Mouse (Mus musculus): ENCODE data around the gene Slc4a1. TPM values are rescaled to one million over a fixed set of nuclear protein-coding genes. Genes with fewer than 3 reads are reported as not detected.

Slc4a1 gene
- polyA plus RNA-seq, 1 experiment: 0.48 TPM

- no peak overlapping the region for H3K27ac ChIP-seq (ENCODE audit: insufficient read depth, low read length)
- TF ChIP-seq EP300 (IDR thresholded peaks at IDR 0.05; ENCODE audit: insufficient read depth, low read depth, low read length) (no peak), CTCF (IDR thresholded peaks at IDR 0.05; ENCODE audit: low read depth, low read length) (no peak), POLR2A (IDR thresholded peaks at IDR 0.05; ENCODE audit: insufficient read depth, low read length) (no peak)
- H3K36me3 ChIP-seq (ENCODE audit: control insufficient read depth, insufficient read depth, low read length, poor library complexity, severe bottlenecking): no peaks in the 10 kb centered on the region
- no peak overlapping the region for H3K9ac ChIP-seq (ENCODE audit: low read depth, poor library complexity, severe bottlenecking)
- no peaks in the 10 kb centered on the region for H3K9me3 ChIP-seq (replicated peaks; ENCODE audit: control insufficient read depth, insufficient read depth, low read length, poor library complexity, severe bottlenecking)
- H3K4me1 ChIP-seq (ENCODE audit: control insufficient read depth, insufficient read depth, low read length): peaks cover 2% of the 10 kb centered on the region
- no peak overlapping the region for H3K4me3 ChIP-seq (ENCODE audit: low read depth, low read length)
- no peaks in the 10 kb centered on the region for H3K27me3 ChIP-seq (ENCODE audit: control insufficient read depth, insufficient read depth, low read length, poor library complexity, severe bottlenecking)
These were observed 20.1 kb upstream of the Slc4a1 start for GRCm38 (mm10) chr11:102386121-102386520.

GRCm38 (mm10) chr11:102385075-102385474 lies 19.1 kb upstream of the Slc4a1 start:
- H3K9ac ChIP-seq (ENCODE audit: low read depth, poor library complexity, severe bottlenecking): no peak overlapping the region
- H3K27me3 ChIP-seq (ENCODE audit: control insufficient read depth, insufficient read depth, low read length, poor library complexity, severe bottlenecking): no peaks in the 10 kb centered on the region
- H3K4me3 ChIP-seq (ENCODE audit: low read depth, low read length): no peak overlapping the region
- H3K9me3 ChIP-seq (replicated peaks; ENCODE audit: control insufficient read depth, insufficient read depth, low read length, poor library complexity, severe bottlenecking): no peaks in the 10 kb centered on the region
- peaks cover 2% of the 10 kb centered on the region for H3K4me1 ChIP-seq (ENCODE audit: control insufficient read depth, insufficient read depth, low read length)
- TF ChIP-seq EP300 (IDR thresholded peaks at IDR 0.05; ENCODE audit: insufficient read depth, low read depth, low read length) (no peak), POLR2A (IDR thresholded peaks at IDR 0.05; ENCODE audit: insufficient read depth, low read length) (no peak), CTCF (IDR thresholded peaks at IDR 0.05; ENCODE audit: low read depth, low read length) (no peak)
- H3K36me3 ChIP-seq (ENCODE audit: control insufficient read depth, insufficient read depth, low read length, poor library complexity, severe bottlenecking): no peaks in the 10 kb centered on the region
- H3K27ac ChIP-seq (ENCODE audit: insufficient read depth, low read length): no peak overlapping the region; the same call in 1 of the 2 replicates

- Histone ChIP-seq H3K27ac (ENCODE audit: insufficient read depth, low read length) (no peak overlapping the region), H3K36me3 (ENCODE audit: control insufficient read depth, insufficient read depth, low read length, poor library complexity, severe bottlenecking) (no peaks in the 10 kb centered on the region), H3K4me3 (ENCODE audit: low read depth, low read length) (no peak overlapping the region), H3K9me3 (replicated peaks; ENCODE audit: control insufficient read depth, insufficient read depth, low read length, poor library complexity, severe bottlenecking) (no peaks in the 10 kb centered on the region), H3K27me3 (ENCODE audit: control insufficient read depth, insufficient read depth, low read length, poor library complexity, severe bottlenecking) (no peaks in the 10 kb centered on the region), H3K4me1 (ENCODE audit: control insufficient read depth, insufficient read depth, low read length) (peaks cover 2% of the 10 kb centered on the region), H3K9ac (ENCODE audit: low read depth, poor library complexity, severe bottlenecking) (no peak overlapping the region)
- no peak for TF ChIP-seq CTCF (IDR thresholded peaks at IDR 0.05; ENCODE audit: low read depth, low read length)
- TF ChIP-seq POLR2A (IDR thresholded peaks at IDR 0.05; ENCODE audit: insufficient read depth, low read length): no peak
- no peak for TF ChIP-seq EP300 (IDR thresholded peaks at IDR 0.05; ENCODE audit: insufficient read depth, low read depth, low read length)
These were observed 18.4 kb upstream of the Slc4a1 start for GRCm38 (mm10) chr11:102384418-102384817.

GRCm38 (mm10) chr11:102383365-102384136 lies 17.5 kb upstream of the Slc4a1 start:
- H3K27me3 ChIP-seq (ENCODE audit: control insufficient read depth, insufficient read depth, low read length, poor library complexity, severe bottlenecking): no peaks in the 10 kb centered on the region
- no peak for TF ChIP-seq CTCF (IDR thresholded peaks at IDR 0.05; ENCODE audit: low read depth, low read length)
- no peak for TF ChIP-seq POLR2A (IDR thresholded peaks at IDR 0.05; ENCODE audit: insufficient read depth, low read length)
- no peak for TF ChIP-seq EP300 (IDR thresholded peaks at IDR 0.05; ENCODE audit: insufficient read depth, low read depth, low read length)
- H3K4me1 ChIP-seq (ENCODE audit: control insufficient read depth, insufficient read depth, low read length): peaks cover 2% of the 10 kb centered on the region
- 0 out of 2 replicates have a peak, but pooled peaks cover 4% of the 10 kb centered on the region for H3K9me3 ChIP-seq (replicated peaks; ENCODE audit: control insufficient read depth, insufficient read depth, low read length, poor library complexity, severe bottlenecking)
- H3K9ac ChIP-seq (ENCODE audit: low read depth, poor library complexity, severe bottlenecking): no peak overlapping the region
- H3K4me3 ChIP-seq (ENCODE audit: low read depth, low read length): no peak overlapping the region
- no peak overlapping the region for H3K27ac ChIP-seq (ENCODE audit: insufficient read depth, low read length)
- H3K36me3 ChIP-seq (ENCODE audit: control insufficient read depth, insufficient read depth, low read length, poor library complexity, severe bottlenecking): no peaks in the 10 kb centered on the region

GRCm38 (mm10) chr11:102382794-102383193 lies 16.8 kb upstream of the Slc4a1 start:
- no peak overlapping the region for H3K4me3 ChIP-seq (ENCODE audit: low read depth, low read length)
- no peak overlapping the region for H3K27ac ChIP-seq (ENCODE audit: insufficient read depth, low read length)
- TF ChIP-seq CTCF (IDR thresholded peaks at IDR 0.05; ENCODE audit: low read depth, low read length): no peak
- no peak for TF ChIP-seq EP300 (IDR thresholded peaks at IDR 0.05; ENCODE audit: insufficient read depth, low read depth, low read length)
- no peak for TF ChIP-seq POLR2A (IDR thresholded peaks at IDR 0.05; ENCODE audit: insufficient read depth, low read length)
- H3K9me3 ChIP-seq (replicated peaks; ENCODE audit: control insufficient read depth, insufficient read depth, low read length, poor library complexity, severe bottlenecking): 0 out of 2 replicates have a peak, but pooled peaks cover 4% of the 10 kb centered on the region
- no peak overlapping the region for H3K9ac ChIP-seq (ENCODE audit: low read depth, poor library complexity, severe bottlenecking)
- no peaks in the 10 kb centered on the region for H3K36me3 ChIP-seq (ENCODE audit: control insufficient read depth, insufficient read depth, low read length, poor library complexity, severe bottlenecking)
- peaks cover 2% of the 10 kb centered on the region for H3K4me1 ChIP-seq (ENCODE audit: control insufficient read depth, insufficient read depth, low read length)
- H3K27me3 ChIP-seq (ENCODE audit: control insufficient read depth, insufficient read depth, low read length, poor library complexity, severe bottlenecking): no peaks in the 10 kb centered on the region

Data from ES-Bruce4 (cell line).